Mouse (Mus musculus): ENCODE data around the gene Zdhhc18. TPM values are rescaled to one million over a fixed set of nuclear protein-coding genes. Genes with fewer than 3 reads are reported as not detected.

Gene Zdhhc18
- polyA plus RNA-seq (2015; fragmentation: Nextera tagmentation; extraction: Ambion mirVana): 3.6 and 3.7 TPM in 2 replicates

DNA sequence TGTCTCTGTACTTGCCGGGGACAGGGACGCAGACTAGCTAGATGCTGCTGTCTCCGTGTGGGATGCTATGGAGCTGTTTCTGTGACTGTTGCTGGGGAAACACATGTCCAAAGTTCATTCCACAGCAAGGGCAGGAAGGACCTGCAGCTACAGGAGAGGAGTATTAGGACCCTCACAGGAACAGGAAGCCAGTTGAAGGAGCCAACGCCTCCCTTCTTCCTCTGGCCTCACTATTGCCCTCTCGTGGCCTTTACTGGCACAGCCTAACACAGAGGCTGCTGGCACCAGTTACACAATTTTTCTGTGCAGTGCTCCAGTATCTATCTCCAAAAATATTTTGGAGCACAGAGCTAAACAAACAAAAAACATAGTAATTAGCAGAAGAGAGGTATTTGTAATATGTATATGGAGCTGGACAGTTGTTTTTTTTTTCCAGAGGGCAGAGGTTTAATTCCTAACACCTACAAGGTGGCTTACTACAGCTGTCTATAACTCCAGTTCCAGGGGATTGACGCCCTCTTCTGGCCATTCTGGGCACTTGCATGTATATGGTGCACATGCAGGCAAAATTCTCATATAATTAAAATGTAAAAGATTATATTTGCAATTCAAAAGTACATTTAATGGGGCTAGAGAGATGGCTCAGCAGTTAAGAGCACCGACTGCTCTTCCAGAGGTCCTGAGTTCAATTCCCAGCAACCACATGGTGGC lies at the start of gene Zdhhc18:
Zdhhc18 (minus strand) TSS at position 166 of the 711 bp plus-strand sequence.
- Histone ChIP-seq H3K36me3 (ENCODE audit: control insufficient read depth, insufficient read depth, low read length) (no peaks in the 10 kb centered on the region), H3K27me3 (replicated peaks; ENCODE audit: control insufficient read depth, insufficient read depth, low read length) (no peaks in the 10 kb centered on the region), H3K4me3 (ENCODE audit: low read length) (peak within 1 kb of the TSS; percentile 20), H3K9ac (ENCODE audit: low read depth, low read length) (peak within 1 kb of the TSS; percentile 27), H3K9me3 (ENCODE audit: control insufficient read depth, low read length) (peaks cover 3% of the 10 kb centered on the region; the same call in 1 of the 2 replicates), H3K4me2 (ENCODE audit: low read length) (peak within 1 kb of the TSS; percentile 43), H3K27ac (ENCODE audit: low read depth, low read length) (no peak within 1 kb of the TSS), H3K4me1 (ENCODE audit: control insufficient read depth, insufficient read depth, low read depth, low read length) (peaks cover 3% of the 10 kb centered on the region; the same call in 1 of the 2 replicates)
- 36% methylated on average over 7 of the region's 7 CpGs for WGBS
- peak; percentile 64; the same call in 1 of the 2 replicates for ATAC-seq

- no peak for ATAC-seq
- no peak overlapping the region for H3K27ac ChIP-seq (ENCODE audit: low read depth, low read length)
- H3K4me1 ChIP-seq (ENCODE audit: control insufficient read depth, insufficient read depth, low read depth, low read length): no peaks in the 10 kb centered on the region
- H3K9me3 ChIP-seq (ENCODE audit: control insufficient read depth, low read length): no peaks in the 10 kb centered on the region
- no peak overlapping the region for H3K4me2 ChIP-seq (ENCODE audit: low read length)
- peaks cover 48% of the 10 kb centered on the region for H3K36me3 ChIP-seq (ENCODE audit: control insufficient read depth, insufficient read depth, low read length)
- no peak overlapping the region for H3K9ac ChIP-seq (ENCODE audit: low read depth, low read length)
- no peak overlapping the region for H3K4me3 ChIP-seq (ENCODE audit: low read length)
- 67% methylated on average over 3 of the region's 3 CpGs for WGBS
- no peaks in the 10 kb centered on the region for H3K27me3 ChIP-seq (replicated peaks; ENCODE audit: control insufficient read depth, insufficient read depth, low read length)
Observed at GRCm38 (mm10) chr4:133695363-133695762, 45.4 kb upstream of the Zdhhc18 start.

DNA sequence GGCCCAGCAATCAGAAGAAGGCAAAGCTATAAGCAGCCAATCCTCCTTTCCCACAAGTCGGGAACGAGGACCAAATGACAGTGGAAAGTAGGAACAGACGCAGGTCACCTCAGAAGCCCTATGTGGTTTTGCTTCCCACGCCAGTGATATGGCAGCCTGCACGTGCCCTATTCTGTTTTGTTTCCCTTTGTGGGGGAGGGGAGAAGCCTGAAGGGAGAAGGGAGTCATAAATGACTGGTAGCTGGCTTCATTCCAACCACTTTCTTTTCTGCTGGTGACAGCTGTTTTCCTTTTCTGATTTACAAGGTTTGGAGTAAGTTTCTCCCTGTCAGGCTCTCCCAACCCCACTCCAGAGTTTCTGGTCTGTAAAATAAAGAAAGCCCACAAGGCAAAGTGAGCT lies 40.3 kb upstream of the Zdhhc18 start:
- no peak overlapping the region for H3K27ac ChIP-seq (ENCODE audit: low read depth, low read length)

DNA sequence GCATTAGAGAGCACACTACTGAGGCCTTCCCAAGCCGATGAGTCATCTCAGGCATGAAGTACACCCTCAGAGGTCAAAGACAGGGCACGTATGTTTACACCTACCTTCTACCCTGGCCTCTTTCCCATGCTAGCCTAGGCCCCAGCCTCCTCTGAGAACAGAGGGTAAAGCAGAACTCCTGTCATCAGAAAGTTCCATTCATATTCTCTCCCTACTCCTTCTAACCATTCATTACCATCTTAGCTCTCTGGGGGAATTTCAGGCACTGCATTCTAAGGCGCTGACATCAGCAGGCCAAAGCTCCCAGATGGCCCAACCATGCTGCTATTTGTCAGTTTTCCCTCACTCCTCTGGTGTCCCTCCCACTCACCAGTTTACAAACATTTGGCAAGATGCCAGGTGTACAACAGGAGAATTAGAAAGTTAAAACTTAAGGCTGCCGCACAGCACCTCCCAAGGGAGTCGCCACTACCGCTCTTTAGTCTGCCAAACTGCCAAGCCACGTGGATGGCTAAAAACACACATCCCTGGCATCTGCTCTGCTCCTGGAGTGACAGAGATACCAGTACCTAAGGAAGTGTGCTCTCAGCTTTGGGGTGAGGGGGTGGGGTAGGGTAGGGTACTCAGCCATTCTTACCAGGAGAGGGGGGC lies 38.6 kb upstream of the Zdhhc18 start:
- H3K36me3 ChIP-seq (ENCODE audit: control insufficient read depth, insufficient read depth, low read length): peaks cover 67% of the 10 kb centered on the region
- ATAC-seq: no peak
- H3K27ac ChIP-seq (ENCODE audit: low read depth, low read length): no peak overlapping the region
- H3K4me2 ChIP-seq (ENCODE audit: low read length): no peak overlapping the region
- WGBS: 46% methylated on average over 7 of the region's 7 CpGs
- H3K4me1 ChIP-seq (ENCODE audit: control insufficient read depth, insufficient read depth, low read depth, low read length): no peaks in the 10 kb centered on the region
- H3K4me3 ChIP-seq (ENCODE audit: low read length): no peak overlapping the region
- no peaks in the 10 kb centered on the region for H3K27me3 ChIP-seq (replicated peaks; ENCODE audit: control insufficient read depth, insufficient read depth, low read length)
- H3K9me3 ChIP-seq (ENCODE audit: control insufficient read depth, low read length): no peaks in the 10 kb centered on the region
- H3K9ac ChIP-seq (ENCODE audit: low read depth, low read length): no peak overlapping the region

More for the DNA sequence above, 40.3 kb upstream of the Zdhhc18 start:
- H3K4me3 ChIP-seq (ENCODE audit: low read length): no peak overlapping the region
- H3K9ac ChIP-seq (ENCODE audit: low read depth, low read length): no peak overlapping the region
- H3K36me3 ChIP-seq (ENCODE audit: control insufficient read depth, insufficient read depth, low read length): peaks cover 71% of the 10 kb centered on the region
- WGBS: 42% methylated on average over 5 of the region's 5 CpGs
- H3K4me2 ChIP-seq (ENCODE audit: low read length): no peak overlapping the region
- no peaks in the 10 kb centered on the region for H3K9me3 ChIP-seq (ENCODE audit: control insufficient read depth, low read length)
- no peaks in the 10 kb centered on the region for H3K4me1 ChIP-seq (ENCODE audit: control insufficient read depth, insufficient read depth, low read depth, low read length)
- no peak for ATAC-seq
- no peaks in the 10 kb centered on the region for H3K27me3 ChIP-seq (replicated peaks; ENCODE audit: control insufficient read depth, insufficient read depth, low read length)

GRCm38 (mm10) chr4:133687126-133687525 lies 37.2 kb upstream of the Zdhhc18 start:
- Histone ChIP-seq H3K4me2 (ENCODE audit: low read length) (no peak overlapping the region), H3K9me3 (ENCODE audit: control insufficient read depth, low read length) (no peaks in the 10 kb centered on the region), H3K4me1 (ENCODE audit: control insufficient read depth, insufficient read depth, low read depth, low read length) (no peaks in the 10 kb centered on the region), H3K27me3 (replicated peaks; ENCODE audit: control insufficient read depth, insufficient read depth, low read length) (no peaks in the 10 kb centered on the region), H3K9ac (ENCODE audit: low read depth, low read length) (no peak overlapping the region), H3K4me3 (ENCODE audit: low read length) (no peak overlapping the region), H3K36me3 (ENCODE audit: control insufficient read depth, insufficient read depth, low read length) (peaks cover 55% of the 10 kb centered on the region), H3K27ac (ENCODE audit: low read depth, low read length) (no peak overlapping the region)
- ATAC-seq: no peak
- WGBS: 83% methylated on average over 5 of the region's 5 CpGs

GRCm38 (mm10) chr4:133686512-133686911 lies 36.6 kb upstream of the Zdhhc18 start:
- peaks cover 51% of the 10 kb centered on the region for H3K36me3 ChIP-seq (ENCODE audit: control insufficient read depth, insufficient read depth, low read length)
- no peaks in the 10 kb centered on the region for H3K9me3 ChIP-seq (ENCODE audit: control insufficient read depth, low read length)
- no peak overlapping the region for H3K4me3 ChIP-seq (ENCODE audit: low read length)
- ATAC-seq: no peak
- H3K9ac ChIP-seq (ENCODE audit: low read depth, low read length): no peak overlapping the region
- H3K4me1 ChIP-seq (ENCODE audit: control insufficient read depth, insufficient read depth, low read depth, low read length): no peaks in the 10 kb centered on the region
- no peak overlapping the region for H3K27ac ChIP-seq (ENCODE audit: low read depth, low read length)
- WGBS: 92% methylated on average over 11 of the region's 11 CpGs
- no peak overlapping the region for H3K4me2 ChIP-seq (ENCODE audit: low read length)
- H3K27me3 ChIP-seq (replicated peaks; ENCODE audit: control insufficient read depth, insufficient read depth, low read length): no peaks in the 10 kb centered on the region

- no peaks in the 10 kb centered on the region; the same call in 1 of the 2 replicates for H3K4me1 ChIP-seq (ENCODE audit: control insufficient read depth, insufficient read depth, low read depth, low read length)
- no peaks in the 10 kb centered on the region for H3K27me3 ChIP-seq (replicated peaks; ENCODE audit: control insufficient read depth, insufficient read depth, low read length)
- 83% methylated on average over 14 of the region's 14 CpGs for WGBS
- no peak for ATAC-seq
- no peaks in the 10 kb centered on the region for H3K9me3 ChIP-seq (ENCODE audit: control insufficient read depth, low read length)
- H3K27ac ChIP-seq (ENCODE audit: low read depth, low read length): 0 out of 2 replicates have a peak overlapping the region, but pooled peaks have one; percentile 4
- no peak overlapping the region for H3K4me3 ChIP-seq (ENCODE audit: low read length)
- H3K4me2 ChIP-seq (ENCODE audit: low read length): no peak overlapping the region
- peaks cover 21% of the 10 kb centered on the region for H3K36me3 ChIP-seq (ENCODE audit: control insufficient read depth, insufficient read depth, low read length)
- H3K9ac ChIP-seq (ENCODE audit: low read depth, low read length): no peak overlapping the region
Observed at GRCm38 (mm10) chr4:133680206-133680786, 30.3 kb upstream of the Zdhhc18 start.

DNA sequence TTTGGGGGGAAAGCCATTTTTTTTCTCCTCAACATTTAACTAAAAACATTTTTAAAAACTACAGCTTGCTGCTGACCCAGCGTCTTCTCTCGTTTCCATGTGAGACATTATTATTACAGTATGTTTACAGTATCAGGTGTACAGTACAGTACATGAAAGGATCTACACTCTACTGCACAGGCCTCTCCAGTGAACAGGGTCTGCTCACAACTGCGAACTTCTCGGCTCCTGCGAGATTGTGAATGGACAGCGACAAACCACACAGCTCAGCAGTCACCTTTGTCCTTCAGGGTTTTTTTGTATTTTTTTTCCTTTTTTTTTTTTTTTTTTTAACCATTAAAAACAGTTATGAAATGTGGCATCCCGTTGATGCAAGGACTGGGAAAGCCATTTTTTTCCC lies 29.7 kb upstream of the Zdhhc18 start:
- Histone ChIP-seq H3K9ac (ENCODE audit: low read depth, low read length) (no peak overlapping the region), H3K36me3 (ENCODE audit: control insufficient read depth, insufficient read depth, low read length) (peaks cover 14% of the 10 kb centered on the region), H3K4me2 (ENCODE audit: low read length) (no peak overlapping the region), H3K9me3 (ENCODE audit: control insufficient read depth, low read length) (no peaks in the 10 kb centered on the region), H3K4me1 (ENCODE audit: control insufficient read depth, insufficient read depth, low read depth, low read length) (no peaks in the 10 kb centered on the region; the same call in 1 of the 2 replicates), H3K27ac (ENCODE audit: low read depth, low read length) (no peak overlapping the region), H3K4me3 (ENCODE audit: low read length) (no peak overlapping the region), H3K27me3 (replicated peaks; ENCODE audit: control insufficient read depth, insufficient read depth, low read length) (no peaks in the 10 kb centered on the region)
- ATAC-seq: no peak
- 87% methylated on average over 7 of the region's 7 CpGs for WGBS

GRCm38 (mm10) chr4:133677266-133677665 lies 27.3 kb upstream of the Zdhhc18 start:
- no peak for ATAC-seq
- H3K36me3 ChIP-seq (ENCODE audit: control insufficient read depth, insufficient read depth, low read length): peaks cover 7% of the 10 kb centered on the region
- H3K27me3 ChIP-seq (replicated peaks; ENCODE audit: control insufficient read depth, insufficient read depth, low read length): no peaks in the 10 kb centered on the region
- WGBS: 74% methylated on average over 7 of the region's 7 CpGs
- no peak overlapping the region for H3K4me2 ChIP-seq (ENCODE audit: low read length)
- H3K4me3 ChIP-seq (ENCODE audit: low read length): no peak overlapping the region
- H3K9ac ChIP-seq (ENCODE audit: low read depth, low read length): no peak overlapping the region
- no peak overlapping the region for H3K27ac ChIP-seq (ENCODE audit: low read depth, low read length)
- no peaks in the 10 kb centered on the region for H3K9me3 ChIP-seq (ENCODE audit: control insufficient read depth, low read length)
- H3K4me1 ChIP-seq (ENCODE audit: control insufficient read depth, insufficient read depth, low read depth, low read length): peaks cover 11% of the 10 kb centered on the region
